Mouse (Mus musculus) intestine, postnatal 0 days (tissue): ENCODE measurements at regions not wholly inside any gene's neighbourhood (a gene's known extent, or its start where the extent isn't known, plus 50 kb on each side); places are given as distances from the start of the nearest gene placed in this dataset.

Experiments used
- ATAC-seq: fragments of 200-750 bp; cut with Nextera tagmentation; 2 replicates; pipeline ENCODE4 v1.8.0; 2017; ENCODE audit warnings: mild to moderate bottlenecking, moderate TSS enrichment, moderate library complexity
- H3K27ac ChIP-seq: fragments of 300-500 bp; sonication (generic); 2 replicates; pipeline ENCODE4 v1.5.1; 2014; ENCODE audit warnings: mild to moderate bottlenecking, low read depth, low read length, moderate library complexity
- H3K27me3 ChIP-seq: fragments of 300-500 bp; sonication (generic); replicated peaks from 2 replicates; pipeline ENCODE4 v1.6.1; 2014; ENCODE audit warnings: low read length, mixed read lengths; ENCODE audit not compliant: control insufficient read depth, insufficient read depth
- H3K36me3 ChIP-seq: fragments of 300-500 bp; sonication (generic); 2 replicates; pipeline ENCODE4 v1.6.1; 2014; ENCODE audit warnings: mild to moderate bottlenecking, moderate library complexity; ENCODE audit not compliant: control insufficient read depth, insufficient read depth
- H3K4me1 ChIP-seq: fragments of 300-500 bp; sonication (generic); replicated peaks from 2 replicates; pipeline ENCODE4 v1.6.1; 2014; ENCODE audit warnings: antibody characterized with exemption, low read length, mixed read lengths; ENCODE audit not compliant: control insufficient read depth, insufficient read depth
- H3K4me2 ChIP-seq: fragments of 300-500 bp; sonication (generic); replicated peaks from 2 replicates; pipeline ENCODE4 v1.6.1; 2014; ENCODE audit warnings: low read depth, mild to moderate bottlenecking, moderate library complexity
- H3K4me3 ChIP-seq: fragments of 300-500 bp; sonication (generic); 2 replicates; pipeline ENCODE4 v1.5.1; 2014; ENCODE audit warnings: low read depth, low read length
- H3K9ac ChIP-seq: fragments of 300-500 bp; sonication (generic); 2 replicates; pipeline ENCODE4 v1.6.1; 2014; ENCODE audit warnings: mild to moderate bottlenecking, low read depth, low read length
- H3K9me3 ChIP-seq: fragments of 300-500 bp; sonication (generic); 2 replicates; pipeline ENCODE4 v1.6.1; 2016; ENCODE audit warnings: mixed run types; ENCODE audit not compliant: control insufficient read depth
- CTCF ChIP-seq: sonication (generic); IDR thresholded peaks from 2 replicates; pipeline ENCODE4 v1.5.1; 2016; ENCODE audit warnings: low read depth, mild to moderate bottlenecking, control low read depth, antibody characterized with exemption, moderate library complexity
- WGBS: fragments of 180-500 bp; shearing (Covaris S2); extraction: QIAGEN DNeasy Blood & Tissue Kit; methylation state at CpG from one replicate; pipeline ENCODE4 v1.1.7; 2014; 5-methylcytosine and 5-hydroxymethylcytosine counted together

GRCm38 (mm10) chr1:161567826-161568225 lies 73.4 kb downstream of the Tnfsf18 start:
- Histone ChIP-seq H3K4me3 (no peak overlapping the region), H3K9ac (no peak overlapping the region), H3K27me3 (no peaks in the 10 kb centered on the region), H3K9me3 (no peaks in the 10 kb centered on the region), H3K4me2 (no peak overlapping the region), H3K36me3 (no peaks in the 10 kb centered on the region), H3K4me1 (no peaks in the 10 kb centered on the region), H3K27ac (no peak overlapping the region)
- TF ChIP-seq CTCF, result no peak
- no peak for ATAC-seq

- H3K4me1 ChIP-seq, result no peaks in the 10 kb centered on the region
- no peaks in the 10 kb centered on the region for H3K36me3 ChIP-seq
- no peak for ATAC-seq
- H3K9me3 ChIP-seq, result no peaks in the 10 kb centered on the region
- 55% methylated on average over 3 of the region's 3 CpGs for WGBS
- no peaks in the 10 kb centered on the region for H3K27me3 ChIP-seq
- H3K9ac ChIP-seq, result no peak overlapping the region
- no peak for TF ChIP-seq CTCF
- no peak overlapping the region for H3K27ac ChIP-seq
- no peak overlapping the region for H3K4me2 ChIP-seq
- no peak overlapping the region for H3K4me3 ChIP-seq
These were observed 65.9 kb downstream of the Tnfsf18 start for GRCm38 (mm10) chr1:161560368-161560767.
